Mouse (Mus musculus): Measurements from ENCODE around the gene Rnf145.

GRCm38 (mm10) chr11:44593016-44593415 is 74.3 kb downstream of the Rnf145 start:
- TF ChIP-seq CTCF (IDR thresholded peaks at IDR 0.05; ENCODE audit: insufficient read depth, low read depth, low read length): no peak
- TF ChIP-seq POLR2A (IDR thresholded peaks at IDR 0.05; ENCODE audit: insufficient read depth, low read depth, low read length): no peak

Data from olfactory bulb, adult 2 months (tissue).